Mouse (Mus musculus) heart, postnatal 4 days (tissue): ENCODE measurements around the gene Ak6. TPM values are rescaled to one million over a fixed set of nuclear protein-coding genes. Genes with fewer than 3 reads are reported as not detected.

Experiments used
- DNase-seq: peaks from one replicate; pipeline ENCODE4 v3.0.0; 2021
- total RNA-seq, 2 experiments: library from RNA; stranded (reverse); gene quantifications; 2 replicates each; pipeline ENCODE4 v1.2.3; 2021

Gene Ak6
- total RNA-seq, 2 experiments from 2014 or later, result 102 to 106 TPM

- DNase-seq, result peak; percentile 37
Measured at GRCm38 (mm10) chr13:100669291-100670022, 18.7 kb downstream of the Ak6 start, which contains the start of gene Ccdc125. Ccdc125 (plus strand) TSS chr13:100669717.

- DNase-seq, result no peak
Measured at GRCm38 (mm10) chr13:100670181-100670741, 19.5 kb downstream of the Ak6 start.

- DNase-seq, result no peak
Measured at GRCm38 (mm10) chr13:100675936-100676635, 25.3 kb downstream of the Ak6 start.

DNA sequence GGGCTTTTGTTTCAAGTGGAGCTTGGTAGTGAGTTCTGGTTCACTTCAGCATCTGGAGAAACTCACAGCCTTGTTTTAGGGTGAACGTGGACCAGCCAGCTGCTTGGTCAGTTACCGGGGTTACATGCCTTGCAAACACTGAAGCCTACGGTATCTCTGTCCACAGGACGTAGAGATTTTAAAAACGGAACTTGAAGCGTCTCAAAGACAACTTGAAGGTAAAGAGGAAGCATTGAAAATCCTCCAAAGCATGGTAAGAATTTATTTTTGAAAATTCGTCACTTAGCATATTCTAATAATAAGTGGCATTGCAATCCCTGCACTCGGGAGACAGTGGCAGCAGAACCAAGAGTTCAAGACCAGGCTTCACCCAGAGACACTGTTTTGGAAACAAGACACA lies 30.8 kb downstream of the Ak6 start:
- no peak for DNase-seq

DNA sequence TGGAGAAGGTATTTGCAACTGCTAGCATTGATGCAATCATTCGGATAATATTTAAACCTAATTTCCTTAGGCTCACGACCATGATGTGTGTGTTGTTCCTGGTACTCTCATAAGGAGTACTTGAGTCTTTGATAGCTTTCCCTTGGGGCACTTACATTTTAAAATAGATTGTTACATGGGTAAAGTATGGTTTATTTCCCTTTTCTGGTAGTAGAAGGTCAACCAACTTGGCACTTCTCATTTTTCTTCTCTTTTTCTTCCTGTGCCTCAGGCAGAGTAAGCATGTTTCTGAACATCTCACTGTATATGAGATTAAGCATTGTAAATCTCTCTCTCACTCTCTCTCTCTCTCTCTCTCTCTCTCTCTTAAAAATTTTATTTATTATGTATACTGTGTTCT lies 32.1 kb downstream of the Ak6 start:
- no peak for DNase-seq

DNA sequence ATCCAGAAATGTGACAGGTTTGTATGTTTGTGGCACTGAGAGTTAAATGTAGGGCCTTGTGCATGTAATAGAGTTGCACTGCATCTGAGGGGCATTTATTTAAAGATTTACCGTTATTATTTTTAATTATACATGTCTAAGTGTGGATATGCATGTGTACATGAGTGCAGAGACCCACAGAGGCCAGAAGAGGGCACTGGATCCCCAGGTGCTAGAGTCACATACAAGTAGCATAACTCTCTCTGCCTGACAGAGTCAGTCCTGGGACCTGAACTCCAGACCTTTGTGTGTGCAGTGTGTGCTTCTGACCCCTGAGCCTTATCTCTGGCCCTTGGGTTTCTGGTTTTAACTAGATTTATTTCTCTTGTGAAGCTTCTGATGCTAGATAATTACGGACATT lies 33.6 kb downstream of the Ak6 start:
- no peak for DNase-seq

DNA sequence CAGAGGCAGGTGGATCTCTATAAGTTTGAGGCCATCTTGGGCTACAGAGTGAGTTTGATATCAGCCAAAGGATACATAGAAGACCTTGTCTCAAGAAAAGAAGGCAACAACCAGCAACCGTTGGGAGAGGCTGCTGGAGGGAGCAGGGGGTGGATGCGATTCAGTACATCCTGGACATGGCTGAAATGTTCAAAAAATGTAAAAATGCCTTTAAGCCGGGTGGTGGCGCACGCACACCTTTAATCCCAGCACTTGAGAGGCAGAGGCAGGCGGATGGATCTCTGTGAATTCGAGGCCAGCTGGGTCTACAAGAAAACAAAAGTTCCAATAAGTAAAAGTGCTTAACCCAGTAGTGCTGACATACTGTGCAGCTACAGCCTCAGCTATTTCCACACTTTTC lies 36.7 kb downstream of the Ak6 start:
- DNase-seq, result no peak

DNA sequence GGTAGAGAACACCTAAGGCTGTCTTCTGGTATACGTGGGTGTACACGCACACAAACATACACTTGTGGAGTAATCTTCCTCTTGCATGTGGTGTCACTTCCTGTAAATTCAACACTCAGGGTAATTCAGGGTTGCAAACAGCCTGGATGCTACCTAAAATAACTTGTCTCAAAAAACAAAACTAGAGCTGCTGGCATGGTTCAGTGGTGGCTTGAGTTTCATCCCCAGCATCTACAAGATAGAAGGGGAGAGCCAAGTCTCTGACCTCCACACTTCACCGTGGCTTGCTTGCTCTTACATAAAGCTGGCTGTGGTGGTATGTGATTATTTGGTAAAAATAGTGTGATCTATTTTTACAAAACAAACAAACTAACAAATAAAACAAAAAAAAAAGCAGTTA lies 46.8 kb downstream of the Ak6 start:
- no peak for DNase-seq

GRCm38 (mm10) chr13:100698866-100699265 lies 48.1 kb downstream of the Ak6 start:
- no peak for DNase-seq

GRCm38 (mm10) chr13:100703468-100703867 lies 52.7 kb downstream of the Ak6 start:
- peak; percentile 8 for DNase-seq

GRCm38 (mm10) chr13:100706206-100706605 lies 55.4 kb downstream of the Ak6 start:
- DNase-seq, result no peak

GRCm38 (mm10) chr13:100715467-100715866 lies 64.7 kb downstream of the Ak6 start:
- no peak for DNase-seq

Other genes with a start within 250 kb of the Ak6 start
- not detected for gene Naip1, start 198.1 kb upstream of the Ak6 start, total RNA-seq
- gene Gtf2h2, start 158.4 kb upstream of the Ak6 start, total RNA-seq, result 10 to 100 TPM; 28.5 to 32.7 TPM
- 1 to 10 TPM; 1.6 TPM for gene Ocln, start 98.3 kb upstream of the Ak6 start, total RNA-seq
- 1 to 10 TPM; 1.7 to 2.0 TPM for gene Marveld2, start 34.0 kb upstream of the Ak6 start, total RNA-seq
- 10 to 100 TPM; 21.8 to 22.5 TPM for gene Rad17, start 72 bp downstream of the Ak6 start, total RNA-seq
- 10 to 100 TPM; 19.8 to 20.3 TPM for gene Taf9, start 600 bp downstream of the Ak6 start, total RNA-seq
- 1 to 10 TPM; 1.2 to 1.6 TPM for gene Ccdc125, start 18.7 kb downstream of the Ak6 start, total RNA-seq
- 10 to 100 TPM; 38.0 to 39.1 TPM for gene Cdk7, start 80.0 kb downstream of the Ak6 start, total RNA-seq
- 100 to 1,000 TPM; 140 to 151 TPM for gene Mrps36, start 93.7 kb downstream of the Ak6 start, total RNA-seq
- gene Cenph, start 124.9 kb downstream of the Ak6 start, total RNA-seq, result 1 to 10 TPM; 8.7 to 9.3 TPM
- gene Ccnb1, start 135.6 kb downstream of the Ak6 start, total RNA-seq, result 10 to 100 TPM; 77.4 to 91.6 TPM
- 10 to 100 TPM; 32.6 to 33.5 TPM for gene Slc30a5, start 182.4 kb downstream of the Ak6 start, total RNA-seq